ENCODE assay signal across 27 mouse cellular contexts in genomic region chr8:111357433-111357832, GRCm38 (mm10). TPM values are rescaled to one million over a fixed set of nuclear protein-coding genes. Genes with fewer than 3 reads are reported as not detected.
DNase-seq lines count a peak whose midpoint lies in the region; TF ChIP-seq lines count a peak whose summit lies in the region.
"Had no signal": no experiment of that assay in that cellular context is flagged by ENCODE, and none has a peak within 500 bp of the region (broad histone marks: within the 10 kb centered on the region; RNA-seq: fewer than 3 reads in every experiment).

No protein-coding gene starts in this region.

- no peak for TF ChIP-seq CTCF in layer of hippocampus, adult 2 months (conservative IDR thresholded peaks at IDR 0.05)

- H3K4me3 ChIP-seq in layer of hippocampus, adult 2 months, result no peak overlapping the region
- H3K4me3 ChIP-seq: embryonic facial prominence, embryonic 10.5 days; embryonic facial prominence, embryonic 15.5 days; forebrain, embryonic 12.5 days; hindbrain, embryonic 13.5 days; limb, embryonic 12.5 days; liver, embryonic 15.5 days; midbrain, embryonic 15.5 days; myocyte; neural tube, embryonic 12.5 days had no signal

- H3K27ac ChIP-seq in layer of hippocampus, adult 2 months, result peak overlapping the region; percentile 18; the same call in 1 of the 2 replicates
- H3K27ac ChIP-seq: embryonic facial prominence, embryonic 10.5 days; embryonic facial prominence, embryonic 15.5 days; forebrain, embryonic 12.5 days; hindbrain, embryonic 13.5 days; limb, embryonic 12.5 days; liver, embryonic 15.5 days; midbrain, embryonic 15.5 days; neural tube, embryonic 12.5 days; stomach, postnatal 0 days had no signal

- DNase-seq in layer of hippocampus, adult 2 months (ENCODE audit: low spot score in 2 of 2), result no peak
- no peak for DNase-seq in layer of hippocampus, adult 8-10 months (ENCODE audit: low spot score in 2 of 2)
- DNase-seq in cerebellum, adult 11 months, result peak; percentile 52
- DNase-seq in cerebellum, adult 8-10 months, result peak; percentile 38
- peak; percentile 79 to 87 for DNase-seq in cerebellum, postnatal 25 days
- no peak for DNase-seq in kidney, postnatal 25 days
- DNase-seq in thymus, postnatal 14 days, result no peak
- DNase-seq: gastrocnemius, postnatal 25 days; heart, adult 11 months; heart, postnatal 36 days; kidney, adult 9 months; kidney, postnatal 10 days; lung, embryonic 14.5 days; lung, postnatal 14 days; right cerebral cortex, postnatal 4 days; thymus, adult 18-20 months; thymus, postnatal 36 days had no signal

RNA-seq across cellular contexts. Expression of gene Mlkl, which starts 19.5 kb away (rescaled TPM):
- total RNA-seq in layer of hippocampus, adult 2 months (2021), result 1 to 10 TPM in 1 of 2 experiments, under 1 TPM in 1; 0.22 to 1.1 TPM
- total RNA-seq in layer of hippocampus, adult 8-10 months (2022), result 1 to 10 TPM in 1 of 4 experiments, under 1 TPM in 2, not detected in 1; 0.54 to 1.2 (median 0.85) TPM

RNA-seq across cellular contexts. Expression of gene Fa2h, which starts 36.2 kb away (rescaled TPM):
- total RNA-seq in layer of hippocampus, adult 2 months (2021), result 10 to 100 TPM; 22.0 to 23.1 TPM
- total RNA-seq in layer of hippocampus, adult 8-10 months (2022), result 10 to 100 TPM; 22.2 to 31.0 (median 25.0) TPM

RNA-seq across cellular contexts. Expression of gene Rfwd3, which starts 57.4 kb away (rescaled TPM):
- total RNA-seq in layer of hippocampus, adult 2 months (2021), result 10 to 100 TPM; 20.3 to 21.5 TPM
- 10 to 100 TPM; 21.7 to 24.5 (median 22.6) TPM for total RNA-seq in layer of hippocampus, adult 8-10 months (2022)

Comparison
In these comparisons a context has a peak if more than half of its experiments do, and no peak if none do; other contexts are left out.
1. DNase-seq: peak in cerebellum, adult 11 months (single experiment), cerebellum, adult 8-10 months (single experiment) and cerebellum, postnatal 25 days (2 of 2); none in layer of hippocampus, adult 2 months (0 of 2), layer of hippocampus, adult 8-10 months (0 of 2), kidney, postnatal 25 days (0 of 2) and thymus, postnatal 14 days (single experiment).